Mouse (Mus musculus): ENCODE measurements at regions not wholly inside any gene's neighbourhood (a gene's known extent, or its start where the extent isn't known, plus 50 kb on each side); places are given as distances from the start of the nearest gene placed in this dataset.

DNA sequence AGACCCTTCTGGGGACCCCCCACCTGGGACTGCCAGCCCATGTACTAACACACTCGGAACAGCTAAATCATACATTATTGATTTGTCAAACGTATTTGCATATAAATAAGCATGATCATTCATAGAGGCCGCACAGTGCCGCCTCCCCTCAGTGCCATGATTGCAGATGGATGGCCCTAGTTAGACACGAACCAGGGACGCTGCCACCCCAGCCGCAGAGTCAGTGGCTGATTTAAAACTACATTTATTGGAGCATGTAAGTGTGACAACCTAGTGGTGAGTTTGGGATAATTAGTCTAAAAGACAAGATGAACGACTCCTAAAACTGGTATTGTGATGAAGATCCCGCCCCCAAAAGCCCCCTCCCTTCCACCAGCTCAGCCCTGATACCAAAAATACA is 138.3 kb upstream of the Top1 start:
- no peaks in the 10 kb centered on the region; the same call in 1 of the 2 replicates for H3K27me3 ChIP-seq
- no peak overlapping the region for H3K9ac ChIP-seq
- H3K4me3 ChIP-seq (replicated peaks), result no peak overlapping the region
- no peaks in the 10 kb centered on the region for H3K36me3 ChIP-seq
- H3K4me1 ChIP-seq, result 0 out of 2 replicates have a peak, but pooled peaks cover 2% of the 10 kb centered on the region
- no peak for ATAC-seq (ENCODE audit: insufficient number of reproducible peaks, low FRiP score, low TSS enrichment, low read depth)
- H3K9me3 ChIP-seq (replicated peaks), result no peaks in the 10 kb centered on the region
- 80% methylated on average over 9 of the region's 9 CpGs for WGBS
- no peak overlapping the region for H3K27ac ChIP-seq (replicated peaks)
- H3K4me2 ChIP-seq (replicated peaks), result no peak overlapping the region

DNA sequence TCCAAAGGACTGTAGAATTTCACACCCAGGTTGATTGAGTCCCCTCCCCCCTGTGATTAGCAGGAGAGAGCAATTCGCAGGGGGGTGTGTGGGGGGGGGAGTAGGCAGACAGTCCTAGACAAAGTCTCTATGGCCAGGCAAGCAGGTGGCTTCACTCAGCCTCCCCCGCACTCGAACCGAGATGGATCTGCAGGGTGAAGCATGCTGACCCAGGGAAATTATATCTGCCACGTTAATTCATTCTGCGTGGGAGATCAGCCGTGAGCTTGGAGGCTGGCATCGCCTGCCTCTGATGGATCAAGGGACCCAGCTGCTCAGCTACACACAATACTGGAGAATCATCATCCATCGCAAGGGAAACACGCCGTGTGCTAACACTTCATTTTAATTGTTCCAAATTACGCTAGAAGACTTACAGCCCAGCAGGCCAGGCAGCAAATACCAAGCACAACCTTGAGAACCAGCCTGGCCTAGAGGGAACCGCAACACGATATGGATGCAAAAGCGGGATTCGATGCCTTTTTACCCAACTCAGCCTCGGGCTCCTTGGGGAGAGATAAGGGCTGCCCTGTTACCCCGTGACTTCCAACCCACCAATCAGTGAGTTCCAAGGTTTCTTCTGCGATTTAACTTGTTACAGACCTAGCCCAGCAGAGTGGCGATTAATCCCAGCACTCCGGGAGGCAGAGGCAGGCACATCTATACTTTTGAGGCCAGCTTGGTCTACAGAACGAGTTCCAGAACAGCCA is 137.7 kb upstream of the Top1 start:
- Histone ChIP-seq H3K4me2 (replicated peaks) (no peak overlapping the region), H3K36me3 (no peaks in the 10 kb centered on the region), H3K9ac (no peak overlapping the region), H3K9me3 (replicated peaks) (no peaks in the 10 kb centered on the region), H3K4me1 (0 out of 2 replicates have a peak, but pooled peaks cover 2% of the 10 kb centered on the region), H3K4me3 (replicated peaks) (no peak overlapping the region), H3K27me3 (no peaks in the 10 kb centered on the region), H3K27ac (replicated peaks) (no peak overlapping the region)
- no peak for ATAC-seq (ENCODE audit: insufficient number of reproducible peaks, low FRiP score, low TSS enrichment, low read depth)
- 41% methylated on average over 22 of the region's 22 CpGs for WGBS

DNA sequence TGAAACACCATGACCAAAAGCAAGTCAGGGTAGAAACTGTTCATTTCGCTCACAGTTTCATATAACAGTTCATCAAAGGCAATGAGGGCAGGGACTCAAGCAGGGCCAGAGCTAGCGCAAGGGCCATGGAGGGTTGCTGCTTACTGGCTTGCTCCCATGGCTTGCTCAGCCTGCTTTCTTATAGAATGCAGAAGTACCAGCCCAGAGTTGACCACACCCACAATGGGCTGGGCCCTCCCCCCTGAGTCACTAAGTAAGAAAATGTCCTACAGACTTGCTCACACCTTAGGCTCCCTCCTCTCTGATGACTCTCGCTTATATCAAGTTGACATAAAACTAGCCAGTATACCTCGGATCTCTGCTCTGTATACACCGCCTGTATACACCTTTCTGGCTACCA is 135.5 kb upstream of the Top1 start:
- Histone ChIP-seq H3K9ac (no peak overlapping the region), H3K4me3 (replicated peaks) (no peak overlapping the region), H3K36me3 (no peaks in the 10 kb centered on the region), H3K4me1 (0 out of 2 replicates have a peak, but pooled peaks cover 2% of the 10 kb centered on the region), H3K27me3 (no peaks in the 10 kb centered on the region), H3K27ac (replicated peaks) (no peak overlapping the region), H3K4me2 (replicated peaks) (no peak overlapping the region), H3K9me3 (replicated peaks) (no peaks in the 10 kb centered on the region)
- ATAC-seq (ENCODE audit: insufficient number of reproducible peaks, low FRiP score, low TSS enrichment, low read depth), result no peak
- whole genome bisulfite sequencing, result 87% methylated on average over 5 of the region's 5 CpGs

DNA sequence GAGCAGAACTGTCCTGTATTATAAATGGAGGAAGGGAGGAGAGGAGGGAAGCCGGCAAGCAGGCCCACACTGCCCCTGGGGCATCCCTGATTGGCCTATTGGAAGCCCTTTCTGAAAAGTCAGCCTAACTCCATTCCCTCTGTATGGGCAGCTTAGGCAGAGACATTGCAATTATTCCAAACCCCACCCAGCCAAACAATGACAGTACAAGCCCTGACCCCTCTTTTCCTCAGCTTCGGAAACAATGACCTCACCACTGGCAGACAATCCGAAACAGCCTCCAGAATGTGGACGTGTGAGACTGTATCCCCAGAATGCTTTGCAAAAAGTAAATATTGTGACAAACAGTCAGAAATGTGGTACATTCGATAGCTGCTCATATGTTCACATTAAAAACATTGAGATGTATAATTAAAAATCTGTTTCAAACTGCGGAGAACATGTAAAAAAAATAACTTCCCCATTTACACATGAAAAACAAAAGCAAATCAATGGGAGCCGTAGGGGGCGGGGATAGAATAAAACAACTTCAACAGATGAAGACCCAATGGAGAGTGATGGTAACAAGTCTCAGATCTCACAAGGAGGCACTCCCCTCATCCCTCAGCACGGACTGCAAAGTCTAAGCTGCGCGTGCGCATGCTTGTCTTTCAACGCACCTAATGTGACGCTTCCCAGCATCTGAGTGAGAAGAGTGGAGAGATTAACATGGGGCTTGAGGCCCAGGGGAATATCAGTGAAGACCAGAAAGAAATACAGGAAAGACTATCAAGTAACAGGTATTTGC is 134.9 kb upstream of the Top1 start:
- Histone ChIP-seq H3K9me3 (replicated peaks) (no peaks in the 10 kb centered on the region), H3K4me3 (replicated peaks) (no peak overlapping the region), H3K36me3 (no peaks in the 10 kb centered on the region), H3K4me1 (0 out of 2 replicates have a peak, but pooled peaks cover 2% of the 10 kb centered on the region), H3K4me2 (replicated peaks) (no peak overlapping the region), H3K27me3 (no peaks in the 10 kb centered on the region), H3K27ac (replicated peaks) (no peak overlapping the region), H3K9ac (no peak overlapping the region)
- WGBS, result 43% methylated on average over 14 of the region's 14 CpGs
- peak; percentile 29; the same call in 1 of the 2 replicates for ATAC-seq (ENCODE audit: insufficient number of reproducible peaks, low FRiP score, low TSS enrichment, low read depth)

DNA sequence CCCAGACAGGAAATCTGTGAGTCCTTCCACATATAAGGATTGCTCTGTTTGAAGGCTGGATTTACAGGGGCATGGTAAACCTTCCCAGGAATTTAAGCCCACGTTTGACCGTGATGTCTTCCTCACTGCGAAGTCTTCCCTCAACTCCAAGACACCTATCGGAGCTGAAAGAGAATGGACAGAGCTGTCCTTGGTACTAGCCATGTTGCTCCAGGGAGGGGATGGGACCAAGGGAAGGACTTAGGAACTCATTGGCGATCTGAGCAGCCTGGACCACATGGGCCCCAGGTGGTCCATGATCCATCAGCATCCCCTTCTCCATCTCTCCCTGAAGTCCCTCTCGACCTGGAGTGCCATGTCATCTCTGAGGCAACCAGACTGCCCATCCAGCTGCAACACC is 130.1 kb upstream of the Top1 start:
- Histone ChIP-seq H3K4me1 (no peaks in the 10 kb centered on the region), H3K36me3 (no peaks in the 10 kb centered on the region), H3K4me3 (replicated peaks) (no peak overlapping the region), H3K27ac (replicated peaks) (no peak overlapping the region), H3K4me2 (replicated peaks) (no peak overlapping the region), H3K27me3 (no peaks in the 10 kb centered on the region), H3K9me3 (replicated peaks) (no peaks in the 10 kb centered on the region), H3K9ac (no peak overlapping the region)
- 51% methylated on average over 6 of the region's 6 CpGs for WGBS
- ATAC-seq (ENCODE audit: insufficient number of reproducible peaks, low FRiP score, low TSS enrichment, low read depth), result no peak

DNA sequence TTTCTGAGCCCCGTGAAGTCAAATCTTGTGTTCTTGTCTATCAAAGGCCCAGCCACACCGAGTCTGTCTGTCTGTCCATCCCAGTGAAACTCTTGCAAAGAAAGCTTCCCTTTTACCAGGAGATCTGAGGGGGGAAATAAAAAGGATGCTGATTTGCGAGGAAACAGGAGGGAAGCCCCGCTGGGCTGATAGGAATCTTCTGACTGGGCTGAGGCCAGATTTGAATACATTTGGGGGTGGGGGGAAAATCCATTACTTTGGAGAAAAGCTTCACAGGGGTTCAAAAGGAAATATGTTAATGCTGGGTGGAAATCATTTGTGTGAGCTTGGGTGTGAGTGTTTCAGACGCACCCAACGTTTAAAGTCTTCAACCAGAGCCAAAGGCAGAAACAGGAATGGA is 129.2 kb upstream of the Top1 start:
- no peak overlapping the region for H3K9ac ChIP-seq
- no peak overlapping the region for H3K4me3 ChIP-seq (replicated peaks)
- 22% methylated on average over 6 of the region's 6 CpGs for WGBS
- H3K36me3 ChIP-seq, result no peaks in the 10 kb centered on the region
- no peaks in the 10 kb centered on the region for H3K4me1 ChIP-seq
- no peaks in the 10 kb centered on the region for H3K9me3 ChIP-seq (replicated peaks)
- no peaks in the 10 kb centered on the region for H3K27me3 ChIP-seq
- H3K4me2 ChIP-seq (replicated peaks), result no peak overlapping the region
- no peak for ATAC-seq (ENCODE audit: insufficient number of reproducible peaks, low FRiP score, low TSS enrichment, low read depth)
- H3K27ac ChIP-seq (replicated peaks), result no peak overlapping the region

DNA sequence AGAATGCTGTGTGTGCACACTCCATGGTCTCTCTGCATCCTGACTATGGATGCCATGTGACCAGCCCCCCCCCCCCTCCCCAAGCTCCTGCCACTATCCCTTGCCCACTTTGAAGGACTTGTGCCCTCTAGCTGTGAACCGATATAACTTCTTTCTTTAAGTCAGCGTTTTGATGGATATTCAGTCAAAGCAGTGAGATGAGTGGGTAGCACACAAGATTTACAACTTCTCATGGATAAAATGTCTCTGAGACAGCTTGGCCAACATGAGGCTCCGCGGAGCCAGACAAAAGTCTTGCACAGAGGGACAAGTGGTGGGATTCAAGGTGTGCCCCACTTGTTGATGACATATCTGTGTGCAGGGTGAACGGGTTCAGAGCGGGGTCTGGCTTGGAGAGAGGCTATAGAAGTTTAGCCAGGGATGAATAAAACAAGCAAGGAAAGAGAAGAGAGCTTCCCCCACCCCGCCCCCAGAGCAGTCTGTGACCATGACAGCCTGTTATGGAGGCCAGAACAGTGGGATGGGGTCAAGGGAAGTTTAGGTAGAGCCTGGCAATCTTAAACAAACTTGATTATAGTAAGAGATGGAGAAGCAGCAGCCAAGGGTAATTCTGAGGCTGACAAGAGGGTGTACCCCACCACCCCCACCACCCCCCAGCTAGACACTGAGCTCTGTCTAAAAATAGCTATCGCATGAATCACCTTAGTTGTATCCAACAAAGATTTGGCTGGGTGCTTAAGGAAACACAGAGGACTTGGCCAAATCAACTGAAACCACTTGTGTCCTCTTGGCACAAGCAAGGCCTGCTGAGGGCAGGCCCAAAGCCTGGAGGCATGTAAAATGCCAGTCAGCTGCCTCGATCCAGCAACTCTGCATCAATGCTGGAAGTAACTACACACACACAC is 120.1 kb upstream of the Top1 start:
- Histone ChIP-seq H3K4me2 (replicated peaks) (no peak overlapping the region), H3K9me3 (replicated peaks) (no peaks in the 10 kb centered on the region), H3K4me3 (replicated peaks) (no peak overlapping the region), H3K36me3 (no peaks in the 10 kb centered on the region), H3K27me3 (no peaks in the 10 kb centered on the region), H3K27ac (replicated peaks) (no peak overlapping the region), H3K4me1 (0 out of 2 replicates have a peak, but pooled peaks cover 6% of the 10 kb centered on the region), H3K9ac (no peak overlapping the region)
- ATAC-seq (ENCODE audit: insufficient number of reproducible peaks, low FRiP score, low TSS enrichment, low read depth), result no peak; the same call in 1 of the 2 replicates
- WGBS, result 74% methylated on average over 9 of the region's 9 CpGs

DNA sequence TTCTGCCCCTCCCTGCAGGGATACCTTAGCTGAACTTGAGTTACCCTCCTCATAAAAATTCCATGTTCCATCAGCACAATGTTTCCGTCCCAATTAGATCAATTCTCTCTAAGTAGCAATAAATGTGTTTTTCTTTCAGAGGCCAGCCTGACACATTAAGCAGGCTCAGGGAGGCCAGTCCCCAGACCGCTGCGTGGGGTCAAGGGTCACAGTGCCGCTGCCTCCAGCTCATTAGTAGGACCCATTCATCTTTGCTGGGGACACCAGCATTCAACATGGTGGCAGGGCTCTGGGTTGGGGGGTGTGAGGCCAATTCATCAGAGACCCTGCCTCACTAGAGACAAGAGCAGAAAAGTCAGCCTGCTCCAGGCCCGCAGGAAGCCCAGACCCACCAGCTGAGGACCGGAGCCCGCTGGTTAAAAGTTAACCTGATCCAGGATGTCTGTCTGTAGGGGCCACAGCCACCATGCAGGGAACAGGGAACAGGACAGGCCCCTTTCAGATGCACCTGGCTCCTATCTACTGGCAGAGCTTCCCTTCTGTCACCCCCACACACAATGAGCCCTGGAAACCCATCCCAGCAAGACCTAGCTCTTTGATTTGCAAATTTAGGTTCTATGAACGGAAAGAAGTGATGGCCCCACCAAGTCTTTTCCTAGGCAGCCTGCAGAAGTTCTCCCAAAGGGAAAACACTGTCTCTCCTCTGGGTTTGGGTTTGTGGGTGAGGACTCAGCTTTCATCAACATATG is 119.1 kb upstream of the Top1 start:
- no peak for ATAC-seq (ENCODE audit: insufficient number of reproducible peaks, low FRiP score, low TSS enrichment, low read depth)
- Histone ChIP-seq H3K4me3 (replicated peaks) (no peak overlapping the region), H3K9ac (no peak overlapping the region), H3K27ac (replicated peaks) (no peak overlapping the region), H3K27me3 (no peaks in the 10 kb centered on the region), H3K9me3 (replicated peaks) (no peaks in the 10 kb centered on the region), H3K4me1 (0 out of 2 replicates have a peak, but pooled peaks cover 6% of the 10 kb centered on the region), H3K36me3 (no peaks in the 10 kb centered on the region), H3K4me2 (replicated peaks) (no peak overlapping the region)
- 54% methylated on average over 8 of the region's 8 CpGs for WGBS

DNA sequence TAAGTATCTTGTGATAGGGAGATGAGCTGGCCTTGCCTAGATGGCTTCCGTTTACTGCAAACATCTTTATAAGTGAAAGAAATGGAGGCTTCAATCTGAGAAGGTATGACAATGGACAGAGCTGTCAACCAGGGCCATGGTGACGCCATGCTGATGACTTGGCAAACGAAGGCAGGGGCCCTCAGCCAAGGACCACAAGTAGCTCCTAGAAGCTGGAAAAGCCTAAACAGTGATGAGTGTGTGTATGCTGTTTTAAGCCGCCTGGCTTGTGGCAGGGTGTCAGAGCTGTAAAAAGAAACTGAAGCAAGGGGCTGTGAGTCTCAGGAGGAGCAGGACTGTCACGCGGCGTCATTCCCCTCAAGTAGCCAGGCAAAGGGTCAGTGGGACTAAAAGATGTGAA is 116.4 kb upstream of the Top1 start:
- Histone ChIP-seq H3K27me3 (no peaks in the 10 kb centered on the region), H3K4me1 (0 out of 2 replicates have a peak, but pooled peaks cover 6% of the 10 kb centered on the region), H3K9ac (no peak overlapping the region), H3K27ac (replicated peaks) (no peak overlapping the region), H3K9me3 (replicated peaks) (no peaks in the 10 kb centered on the region), H3K36me3 (no peaks in the 10 kb centered on the region), H3K4me2 (replicated peaks) (no peak overlapping the region), H3K4me3 (replicated peaks) (no peak overlapping the region)
- no peak for ATAC-seq (ENCODE audit: insufficient number of reproducible peaks, low FRiP score, low TSS enrichment, low read depth)
- WGBS, result 64% methylated on average over 7 of the region's 7 CpGs

DNA sequence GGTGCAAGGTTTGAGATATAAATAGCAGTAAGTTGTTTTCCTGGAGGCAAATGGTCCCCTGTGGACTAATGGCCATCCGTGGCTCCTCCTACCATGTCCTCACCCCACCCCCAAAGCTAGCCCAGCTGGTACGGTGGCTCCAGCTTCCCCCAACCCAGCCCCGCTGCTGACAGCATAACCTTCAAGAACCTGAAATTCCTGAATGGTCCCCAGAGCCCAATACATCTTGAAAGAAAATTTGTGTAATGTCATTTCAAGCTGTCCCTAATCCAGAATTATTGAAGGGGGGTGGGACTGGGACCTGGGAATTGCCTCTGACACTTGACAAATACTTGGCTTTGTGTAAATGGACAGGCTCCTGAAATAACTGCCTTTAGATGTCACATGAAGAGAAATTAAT is 115.3 kb upstream of the Top1 start:
- no peak overlapping the region for H3K4me3 ChIP-seq (replicated peaks)
- H3K9me3 ChIP-seq (replicated peaks), result no peaks in the 10 kb centered on the region
- no peak for ATAC-seq (ENCODE audit: insufficient number of reproducible peaks, low FRiP score, low TSS enrichment, low read depth)
- H3K4me2 ChIP-seq (replicated peaks), result no peak overlapping the region
- WGBS, result 32% methylated on average over 3 of the region's 3 CpGs
- no peak overlapping the region for H3K9ac ChIP-seq
- H3K4me1 ChIP-seq, result 0 out of 2 replicates have a peak, but pooled peaks cover 6% of the 10 kb centered on the region
- no peaks in the 10 kb centered on the region for H3K36me3 ChIP-seq
- H3K27ac ChIP-seq (replicated peaks), result no peak overlapping the region
- H3K27me3 ChIP-seq, result no peaks in the 10 kb centered on the region
